Mouse (Mus musculus) A20 (cell line): ENCODE data around the gene Ryr1.

ENCODE experiments used
- DNase-seq: peaks from one replicate; pipeline ENCODE4 v3.0.0-alpha.2; 2011; ENCODE audit warnings: low read depth, low spot score

Ryr1 gene

GRCm38 (mm10) chr7:29039604-29039984 lies 85.4 kb downstream of the Ryr1 start:
- peak; percentile 95 for DNase-seq

- peak; percentile 69 for DNase-seq
These were observed 87.7 kb downstream of the Ryr1 start for GRCm38 (mm10) chr7:29037261-29037660.

DNA sequence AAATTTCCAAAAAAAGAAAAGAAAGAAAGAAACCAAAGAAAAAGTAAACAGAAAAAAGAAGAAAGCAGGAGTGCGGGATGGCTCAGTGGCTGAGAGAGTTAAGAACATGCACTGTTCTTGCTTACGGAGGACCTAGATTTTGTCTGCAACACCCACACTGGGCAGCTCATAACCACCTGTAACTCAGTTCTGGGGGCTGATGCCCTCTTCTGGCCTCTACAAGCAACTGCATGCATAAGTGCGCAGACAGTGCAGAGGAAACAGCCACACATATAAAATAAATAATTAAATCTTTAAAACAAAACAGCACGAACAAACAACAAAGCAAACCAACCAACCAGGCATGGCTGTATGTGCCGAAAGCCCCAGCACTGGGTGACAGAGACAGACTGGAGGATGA lies 92.3 kb downstream of the Ryr1 start:
- peak; percentile 59 for DNase-seq

DNA sequence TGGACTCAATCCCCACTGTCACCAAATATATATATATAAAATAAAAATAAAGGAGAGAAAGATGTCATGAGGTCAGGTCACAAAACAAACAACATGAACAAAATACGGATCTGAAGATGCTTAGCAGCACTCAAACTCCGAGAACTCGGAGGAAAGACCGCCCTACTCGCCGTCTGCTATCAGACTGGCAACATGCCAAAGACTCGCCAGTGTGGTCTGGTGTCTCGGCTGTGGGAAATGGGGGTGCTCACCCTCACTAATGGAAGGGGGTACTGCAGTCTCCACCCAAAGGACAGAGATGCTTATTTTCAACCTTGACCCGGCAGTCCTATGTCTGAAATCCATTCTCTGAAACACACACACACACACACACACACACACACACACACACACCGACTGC lies 93.3 kb downstream of the Ryr1 start:
- DNase-seq, result no peak

GRCm38 (mm10) chr7:29029690-29030656 lies 95.0 kb downstream of the Ryr1 start:
- DNase-seq, result no peak

GRCm38 (mm10) chr7:29028761-29029160 lies 96.2 kb downstream of the Ryr1 start:
- DNase-seq, result no peak

DNA sequence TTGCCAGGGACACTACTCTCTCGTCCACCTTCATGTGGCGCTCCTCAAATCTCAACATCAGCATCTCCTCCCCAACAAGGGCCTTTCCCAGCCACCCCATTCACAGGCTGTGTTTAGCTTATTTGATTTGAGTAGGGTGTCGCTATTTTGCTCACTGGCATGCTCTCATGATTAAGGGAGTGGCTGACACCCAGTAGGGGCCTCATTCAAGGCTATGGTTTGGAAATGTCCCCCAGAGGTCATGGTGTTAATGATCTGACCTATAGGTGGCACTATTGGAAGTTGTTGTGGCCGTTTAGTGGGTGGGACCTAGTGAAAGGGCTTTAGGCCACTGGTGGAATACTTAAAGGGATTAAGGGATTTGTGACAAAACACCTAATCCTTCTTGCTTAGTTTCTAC lies 98.2 kb downstream of the Ryr1 start:
- DNase-seq, result no peak

DNA sequence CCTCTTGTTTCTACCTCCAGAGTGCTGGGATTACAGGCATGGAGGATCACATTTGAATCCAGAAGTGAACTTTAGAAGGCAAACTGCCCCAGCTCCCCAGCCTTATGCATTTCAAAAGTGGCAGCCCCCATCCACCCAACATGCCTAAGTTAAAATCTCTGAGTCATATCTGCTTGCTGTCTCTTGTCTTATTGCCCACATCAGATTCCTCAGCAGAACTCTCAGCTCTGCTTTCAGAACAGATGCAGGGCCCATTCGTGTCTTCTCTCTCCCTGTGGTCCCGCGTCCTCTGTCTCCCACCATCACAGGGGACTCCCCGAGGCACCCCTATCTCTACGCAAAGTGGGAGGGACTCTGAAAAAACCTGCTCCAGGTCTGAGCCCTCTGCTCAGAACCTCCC lies 98.8 kb downstream of the Ryr1 start:
- no peak for DNase-seq

GRCm38 (mm10) chr7:29025566-29025965 lies 99.4 kb downstream of the Ryr1 start:
- peak; percentile 78 for DNase-seq

DNA sequence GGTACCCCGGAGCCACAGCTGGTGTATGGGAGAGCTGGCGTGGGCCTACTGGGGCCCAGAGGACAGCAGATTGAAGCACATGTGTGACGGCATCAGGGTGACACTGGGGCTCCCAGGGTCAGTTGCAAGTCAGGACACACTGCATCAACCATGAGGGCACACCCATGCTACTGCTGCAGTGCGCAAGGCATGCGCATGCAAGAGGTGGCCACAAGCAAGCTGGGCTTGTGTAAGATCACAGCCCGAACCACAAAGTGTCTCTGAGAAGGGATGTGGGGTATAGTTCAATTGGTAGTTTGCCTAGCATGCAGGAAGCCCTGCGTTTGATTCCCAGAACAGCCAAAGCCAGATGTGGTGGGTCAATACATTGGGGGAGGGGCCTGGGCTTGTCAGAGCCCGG lies 101.5 kb downstream of the Ryr1 start:
- no peak for DNase-seq

GRCm38 (mm10) chr7:29022479-29022878 lies 102.5 kb downstream of the Ryr1 start:
- no peak for DNase-seq

DNA sequence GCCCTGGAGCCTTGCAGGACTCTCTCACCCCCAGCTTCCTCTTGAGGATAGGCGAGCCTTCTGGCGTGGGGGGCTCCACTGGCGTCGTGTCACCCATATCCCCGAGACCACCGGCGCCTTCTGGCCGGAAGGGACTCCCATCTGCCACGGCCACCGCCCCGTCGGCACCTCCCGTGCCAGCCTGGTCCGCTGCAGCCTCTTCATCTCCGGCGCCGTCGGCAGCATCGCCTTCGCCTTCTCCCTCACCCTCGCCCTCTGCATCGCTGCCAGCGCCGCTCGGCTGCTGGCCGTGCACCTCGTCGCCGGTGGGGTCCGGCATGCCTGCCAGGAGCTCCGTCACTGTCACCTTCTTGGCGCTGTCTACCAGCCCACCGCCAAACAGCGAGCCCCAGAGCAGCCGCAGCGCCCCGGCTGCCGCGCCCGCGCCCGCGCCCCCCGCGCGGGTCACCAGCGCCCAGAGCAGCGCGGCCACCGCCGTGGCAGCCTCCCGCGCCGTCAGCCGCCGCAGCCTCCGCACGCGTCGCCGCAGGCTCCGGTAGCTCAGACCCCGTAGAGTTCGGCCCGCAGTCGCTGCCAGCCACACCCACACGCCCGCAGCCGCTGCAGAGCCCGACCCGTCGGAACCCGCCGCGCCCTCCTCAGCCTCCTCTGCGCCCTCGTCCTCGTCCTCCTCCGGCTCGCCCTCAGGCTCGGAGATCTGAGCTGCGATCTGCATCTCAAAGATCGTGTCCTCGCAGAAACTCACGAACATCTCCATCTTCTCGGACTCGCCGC lies 105.3 kb downstream of the Ryr1 start:
- no peak for DNase-seq

DNA sequence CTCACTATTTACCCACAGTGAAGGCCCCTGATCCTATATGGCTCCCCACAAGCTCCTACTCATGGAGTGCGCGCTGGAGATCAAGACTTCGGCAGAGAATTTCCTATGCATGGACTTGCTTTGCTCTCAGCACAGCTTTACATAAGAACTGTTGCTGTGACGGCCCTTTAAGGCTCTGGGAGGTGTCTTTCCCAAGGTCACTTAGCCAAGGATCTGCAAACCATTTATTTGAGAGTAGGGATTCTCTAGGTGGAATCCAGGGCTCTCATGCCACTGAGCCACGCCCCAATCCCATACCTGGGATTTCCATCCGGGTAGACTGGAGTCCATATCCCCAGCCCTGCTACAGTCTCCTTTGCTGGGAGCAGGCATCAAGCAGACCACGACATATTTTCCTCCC lies 107.8 kb downstream of the Ryr1 start:
- DNase-seq, result no peak

- no peak for DNase-seq
These were observed 108.5 kb downstream of the Ryr1 start for GRCm38 (mm10) chr7:29016440-29016839.

DNA sequence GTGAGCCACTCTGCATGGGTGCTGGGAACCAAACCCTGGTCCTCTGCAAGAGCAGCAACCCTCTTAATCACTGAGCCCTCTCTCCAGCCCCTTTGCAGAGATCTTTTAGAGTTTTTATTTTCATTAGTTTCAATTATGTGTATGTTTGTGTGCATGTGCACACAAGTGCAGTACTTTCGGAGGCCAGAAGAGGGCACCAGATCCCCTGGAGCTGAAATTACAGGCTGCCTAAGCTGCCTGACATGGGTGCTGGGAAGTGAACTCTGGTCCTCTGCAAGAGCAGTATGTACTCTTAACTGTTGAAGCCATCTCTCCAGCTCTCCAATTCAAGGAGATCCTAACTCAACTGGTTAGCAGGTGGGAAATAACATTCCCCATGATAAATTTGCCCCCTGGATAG lies 110.0 kb downstream of the Ryr1 start:
- no peak for DNase-seq

DNA sequence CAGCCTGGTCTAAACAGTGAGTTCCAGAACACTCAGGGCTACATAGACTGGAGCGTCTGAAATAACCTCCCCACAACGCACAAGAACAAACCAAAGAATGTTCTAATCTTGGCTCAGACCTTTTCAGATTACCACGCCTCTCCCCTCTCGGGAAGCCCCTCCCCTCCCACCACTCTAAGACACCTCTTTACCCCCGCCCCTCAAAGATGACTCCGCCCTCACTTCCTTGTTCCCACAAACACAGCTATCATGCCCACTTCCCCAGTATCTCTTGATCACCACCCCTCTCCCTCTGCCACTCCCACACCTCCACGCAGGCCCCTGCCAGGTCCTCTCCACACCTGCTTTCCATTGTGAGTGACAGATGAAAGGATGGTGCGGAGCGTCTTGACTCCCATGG lies 116.3 kb downstream of the Ryr1 start:
- DNase-seq, result peak; percentile 86

- DNase-seq, result peak; percentile 52
These were observed 116.8 kb downstream of the Ryr1 start for GRCm38 (mm10) chr7:29008171-29008570.

DNA sequence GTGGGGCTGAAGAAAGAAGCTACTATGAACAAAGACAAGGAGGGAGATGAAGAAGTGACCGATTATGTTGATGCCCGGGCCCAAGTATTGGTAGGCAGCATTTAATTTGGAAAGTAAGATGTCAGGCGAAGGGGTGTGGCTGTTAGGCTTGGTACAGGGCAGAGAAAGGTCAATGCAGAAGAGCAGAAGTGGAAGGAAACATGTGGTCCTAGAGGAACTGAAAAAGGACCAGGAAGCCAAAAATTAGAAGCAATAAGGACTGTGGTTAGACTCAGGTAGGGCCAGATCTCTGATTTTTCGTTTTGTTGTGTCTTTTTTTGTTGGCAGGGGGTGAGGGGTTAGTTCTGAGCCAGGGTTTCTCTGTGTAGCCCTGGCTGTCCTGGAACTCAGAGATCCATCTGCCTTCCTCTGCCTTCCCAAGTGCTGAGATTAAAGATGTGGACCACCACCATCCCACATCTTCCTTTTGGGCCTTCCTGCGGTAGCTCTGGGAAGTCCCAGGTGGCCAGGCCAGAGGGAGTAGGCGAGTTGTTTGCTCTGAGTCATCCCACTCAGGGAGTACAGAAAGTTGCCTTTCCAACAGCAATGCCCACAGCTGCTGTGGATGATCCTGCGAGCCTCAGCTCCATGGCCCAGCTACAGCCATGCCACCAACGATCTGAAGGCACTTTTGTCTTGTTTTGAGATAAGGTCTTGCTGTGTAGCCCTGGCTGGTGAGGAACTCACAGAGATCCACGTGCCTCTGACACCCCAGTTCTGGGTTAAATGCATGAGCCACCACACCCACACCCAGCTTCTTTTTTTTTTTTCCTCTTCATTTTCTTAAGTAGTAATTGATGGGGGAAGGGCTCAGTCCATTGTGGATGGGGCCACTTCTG lies 117.5 kb downstream of the Ryr1 start:
- DNase-seq, result peak; percentile 81

- DNase-seq, result no peak
These were observed 124.1 kb downstream of the Ryr1 start for GRCm38 (mm10) chr7:29000651-29001605.

DNA sequence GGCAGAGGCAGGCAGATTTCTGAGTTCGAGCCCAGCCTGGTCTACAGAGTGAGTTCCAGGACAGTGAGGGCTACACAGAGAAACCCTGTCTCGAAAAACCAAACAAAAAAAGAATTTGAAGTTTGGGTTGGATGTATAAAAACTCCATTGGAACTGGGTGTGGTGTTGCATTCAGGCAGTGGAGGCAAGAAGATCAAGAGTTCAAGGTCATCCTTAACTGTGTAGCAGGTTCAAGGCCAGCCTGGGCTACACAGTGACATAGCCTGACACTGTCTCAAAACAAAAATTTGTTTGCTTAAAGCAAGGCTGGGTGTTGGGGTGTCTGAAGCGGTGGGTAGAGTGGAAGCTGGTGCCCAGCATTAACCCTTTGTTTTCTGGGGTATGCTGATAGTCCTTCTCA lies 131.6 kb downstream of the Ryr1 start:
- no peak for DNase-seq

DNA sequence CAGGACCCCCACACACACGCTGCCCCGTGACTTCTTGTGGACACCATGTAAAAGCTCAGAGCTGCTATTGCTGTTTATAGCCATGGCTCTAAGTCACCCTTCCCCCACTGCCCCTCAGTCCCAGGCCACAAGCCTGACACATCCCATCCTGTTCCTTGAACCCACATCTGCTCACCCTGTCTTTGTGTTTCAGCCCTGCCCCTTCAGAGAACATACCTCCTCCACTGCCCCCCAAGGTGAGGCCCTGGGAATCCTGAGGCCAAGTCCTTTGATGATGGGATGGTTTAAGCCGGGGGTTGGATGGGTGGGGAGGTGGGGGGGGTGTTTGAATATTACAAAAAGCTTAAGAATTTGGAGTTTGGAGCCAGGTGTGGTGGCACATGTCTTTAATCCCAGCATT lies 132.0 kb downstream of the Ryr1 start:
- no peak for DNase-seq
